Mouse (Mus musculus) lung, adult 2 months (tissue): ENCODE data around the gene Cep57l1.
"Not testable (repeated sequence)": the region's sequence is repeated elsewhere in the genome, so short reads cannot be mapped to it uniquely, and the experiment has no call there.

Experiments used
- CTCF ChIP-seq: fragments of 200-500 bp; IDR thresholded peaks from 2 replicates; pipeline ENCODE4 v1.5.1; 2011; ENCODE audit warnings: mild to moderate bottlenecking, low read length, control low read depth; ENCODE audit not compliant: insufficient read depth
- POLR2A ChIP-seq: fragments of 200-500 bp; IDR thresholded peaks from 2 replicates; pipeline ENCODE4 v1.6.1; 2011; ENCODE audit warnings: low read depth, mild to moderate bottlenecking, control low read depth, low read length, borderline replicate concordance; ENCODE audit errors: extremely low read depth

GRCm38 (mm10) chr10:41818733-41819070 is 9.0 kb upstream of the Cep57l1 start:
- not testable (repeated sequence) for TF ChIP-seq CTCF, POLR2A
